Mouse (Mus musculus) hindbrain, postnatal 0 days (tissue): Measurements from ENCODE around the gene Tacr2. TPM values are rescaled to one million over a fixed set of nuclear protein-coding genes. Genes with fewer than 3 reads are reported as not detected.

Experiments
- ATAC-seq: fragments of 200-750 bp; cut with Nextera tagmentation; 2 replicates; pipeline ENCODE4 v1.8.0; 2017; ENCODE audit warnings: mild to moderate bottlenecking, moderate TSS enrichment, moderate library complexity
- DNase-seq: peaks from one replicate; pipeline ENCODE4 v3.0.0-alpha.2; 2015; ENCODE audit warnings: low spot score
- H3K27ac ChIP-seq: fragments of 300-500 bp; sonication (generic); 2 replicates; pipeline ENCODE4 v1.5.1; 2014; ENCODE audit warnings: mild to moderate bottlenecking
- H3K27me3 ChIP-seq: fragments of 300-500 bp; sonication (generic); 2 replicates; pipeline ENCODE4 v1.6.1; 2014; ENCODE audit warnings: low read length, mixed read lengths; ENCODE audit not compliant: insufficient read depth
- H3K36me3 ChIP-seq: fragments of 300-500 bp; sonication (generic); 2 replicates; pipeline ENCODE4 v1.6.1; 2014; ENCODE audit warnings: low read length, mixed read lengths; ENCODE audit not compliant: insufficient read depth
- H3K4me1 ChIP-seq: fragments of 300-500 bp; sonication (generic); 2 replicates; pipeline ENCODE4 v1.6.1; 2014; ENCODE audit warnings: antibody characterized with exemption, low read length, mixed read lengths; ENCODE audit not compliant: insufficient read depth
- H3K4me2 ChIP-seq: fragments of 300-500 bp; sonication (generic); 2 replicates; pipeline ENCODE4 v1.6.1; 2014; ENCODE audit warnings: low read depth, mild to moderate bottlenecking, low read length, moderate library complexity, mixed read lengths
- H3K4me3 ChIP-seq: fragments of 300-500 bp; sonication (generic); 2 replicates; pipeline ENCODE4 v1.5.1; 2014; ENCODE audit warnings: low read length
- H3K9ac ChIP-seq: fragments of 300-500 bp; sonication (generic); replicated peaks from 2 replicates; pipeline ENCODE4 v1.6.1; 2014; ENCODE audit warnings: mild to moderate bottlenecking, low read length, moderate library complexity, mixed read lengths
- H3K9me3 ChIP-seq: fragments of 300-500 bp; sonication (generic); 2 replicates; pipeline ENCODE4 v1.6.1; 2016; ENCODE audit warnings: low read length, mixed read lengths
- CTCF ChIP-seq: IDR thresholded peaks from 2 replicates; pipeline ENCODE4 v1.5.1; 2016; ENCODE audit warnings: antibody characterized with exemption, control low read depth, low read depth
- WGBS: fragments of 180-500 bp; shearing (Covaris S2); extraction: QIAGEN DNeasy Blood & Tissue Kit; methylation state at CpG from one replicate; pipeline ENCODE4 v1.1.7; 2014; 5-methylcytosine and 5-hydroxymethylcytosine counted together
- polyA plus RNA-seq: library from polyadenylated mRNA; unstranded; fragments of >200 nt; fragmentation: Nextera tagmentation; extraction: Ambion mirVana; gene quantifications from 2 replicates; pipeline ENCODE4 v1.2.1, GENCODE M21; 2015
- total RNA-seq: library from RNA; depleted of rRNA; stranded (reverse); fragments of >200 nt; gene quantifications from 2 replicates; pipeline ENCODE4 v1.2.3, GENCODE M21; 2014

The Tacr2 gene
- total and polyA plus RNA-seq, 2 experiments from 2014 or later: 0.08 TPM; not detected in 1

- ATAC-seq: no peak
- no peak for DNase-seq
- no peak overlapping the region for H3K4me3 ChIP-seq
- H3K4me2 ChIP-seq: no peak overlapping the region
- no peak overlapping the region for H3K27ac ChIP-seq
- no peaks in the 10 kb centered on the region for H3K27me3 ChIP-seq
- H3K36me3 ChIP-seq: peaks cover 44% of the 10 kb centered on the region
- no peaks in the 10 kb centered on the region for H3K4me1 ChIP-seq
- no peaks in the 10 kb centered on the region for H3K9me3 ChIP-seq
- TF ChIP-seq CTCF: no peak
- no peak overlapping the region for H3K9ac ChIP-seq
- WGBS: 96% methylated on average over 18 of the region's 19 CpGs
These were observed 25.5 kb downstream of the Tacr2 start for GRCm38 (mm10) chr10:62277499-62278293.

GRCm38 (mm10) chr10:62279066-62279465 lies 26.8 kb downstream of the Tacr2 start:
- ATAC-seq (no peak), DNase-seq (no peak)
- 74% methylated on average over 3 of the region's 3 CpGs for WGBS
- Histone ChIP-seq H3K27ac (no peak overlapping the region), H3K4me1 (no peaks in the 10 kb centered on the region), H3K4me2 (no peak overlapping the region), H3K36me3 (peaks cover 44% of the 10 kb centered on the region), H3K9me3 (no peaks in the 10 kb centered on the region), H3K27me3 (no peaks in the 10 kb centered on the region), H3K9ac (no peak overlapping the region), H3K4me3 (no peak overlapping the region)
- TF ChIP-seq CTCF: no peak

GRCm38 (mm10) chr10:62279671-62280070 lies 27.4 kb downstream of the Tacr2 start:
- ATAC-seq (no peak), DNase-seq (no peak)
- no peak for TF ChIP-seq CTCF
- Histone ChIP-seq H3K9me3 (no peaks in the 10 kb centered on the region), H3K9ac (no peak overlapping the region), H3K4me3 (no peak overlapping the region), H3K4me2 (no peak overlapping the region), H3K4me1 (no peaks in the 10 kb centered on the region), H3K36me3 (peaks cover 42% of the 10 kb centered on the region), H3K27ac (no peak overlapping the region), H3K27me3 (no peaks in the 10 kb centered on the region)
- 83% methylated on average over 4 of the region's 4 CpGs for WGBS

GRCm38 (mm10) chr10:62282782-62283181 lies 30.5 kb downstream of the Tacr2 start:
- no peaks in the 10 kb centered on the region for H3K4me1 ChIP-seq
- TF ChIP-seq CTCF: no peak
- ATAC-seq (no peak), DNase-seq (no peak)
- H3K9ac ChIP-seq: no peak overlapping the region
- H3K27ac ChIP-seq: no peak overlapping the region
- H3K36me3 ChIP-seq: peaks cover 56% of the 10 kb centered on the region
- H3K9me3 ChIP-seq: no peaks in the 10 kb centered on the region
- H3K27me3 ChIP-seq: no peaks in the 10 kb centered on the region
- H3K4me3 ChIP-seq: no peak overlapping the region
- 51% methylated on average over 9 of the region's 9 CpGs for WGBS
- no peak overlapping the region for H3K4me2 ChIP-seq

GRCm38 (mm10) chr10:62283206-62283792 lies 31.1 kb downstream of the Tacr2 start:
- Histone ChIP-seq H3K4me1 (no peaks in the 10 kb centered on the region), H3K4me2 (no peak overlapping the region), H3K36me3 (peaks cover 56% of the 10 kb centered on the region), H3K9me3 (no peaks in the 10 kb centered on the region), H3K4me3 (no peak overlapping the region), H3K27me3 (no peaks in the 10 kb centered on the region), H3K9ac (no peak overlapping the region), H3K27ac (no peak overlapping the region)
- TF ChIP-seq CTCF: no peak
- DNase-seq (no peak), ATAC-seq (no peak)
- WGBS: 82% methylated on average over 4 of the region's 4 CpGs

GRCm38 (mm10) chr10:62287460-62288124 lies 35.4 kb downstream of the Tacr2 start:
- Histone ChIP-seq H3K9me3 (no peaks in the 10 kb centered on the region), H3K4me3 (no peak overlapping the region), H3K27ac (no peak overlapping the region), H3K27me3 (no peaks in the 10 kb centered on the region), H3K36me3 (peaks cover 55% of the 10 kb centered on the region; the same call in 1 of the 2 replicates), H3K4me2 (no peak overlapping the region), H3K4me1 (no peaks in the 10 kb centered on the region), H3K9ac (no peak overlapping the region)
- 76% methylated on average over 6 of the region's 6 CpGs for WGBS
- TF ChIP-seq CTCF: no peak
- DNase-seq (no peak), ATAC-seq (no peak)
